Mouse (Mus musculus) spleen, adult 2 months (tissue): ENCODE measurements at regions not wholly inside any gene's neighbourhood (a gene's known extent, or its start where the extent isn't known, plus 50 kb on each side); places are given as distances from the start of the nearest gene placed in this dataset.

Experiments used
- DNase-seq, 2 experiments: peaks; one replicate each; pipeline versions ENCODE4 v3.0.0 to v3.0.0-alpha.2; 2012 to 2021; ENCODE audit warnings: low spot score in 2 of 2, low read depth in 1 of 2
- H3K27ac ChIP-seq: fragments of 200-500 bp; 2 replicates; pipeline ENCODE4 v1.5.1; 2012; ENCODE audit warnings: low read length, inconsistent platforms; ENCODE audit not compliant: insufficient read depth
- H3K27me3 ChIP-seq: fragments of 200-500 bp; 2 replicates; pipeline ENCODE4 v1.6.1; 2012; ENCODE audit warnings: mild to moderate bottlenecking, moderate library complexity, low read length, inconsistent platforms; ENCODE audit not compliant: control insufficient read depth, insufficient read depth
- H3K36me3 ChIP-seq: fragments of 200-500 bp; 2 replicates; pipeline ENCODE4 v1.6.1; 2012; ENCODE audit warnings: mild to moderate bottlenecking, low read length, inconsistent platforms; ENCODE audit not compliant: control insufficient read depth, insufficient read depth
- H3K4me1 ChIP-seq: fragments of 200-500 bp; 2 replicates; pipeline ENCODE4 v1.6.1; 2011; ENCODE audit warnings: inconsistent platforms; ENCODE audit not compliant: control insufficient read depth, insufficient read depth, insufficient read length
- H3K4me3 ChIP-seq: fragments of 200-500 bp; 2 replicates; pipeline ENCODE4 v1.5.1; 2011; ENCODE audit warnings: mild to moderate bottlenecking, inconsistent platforms; ENCODE audit not compliant: insufficient read depth, insufficient read length; ENCODE audit errors: extremely low read depth
- CTCF ChIP-seq: fragments of 200-500 bp; IDR thresholded peaks from 2 replicates; pipeline ENCODE4 v1.5.1; 2011; ENCODE audit warnings: mild to moderate bottlenecking, inconsistent platforms; ENCODE audit not compliant: insufficient read depth, insufficient read length, insufficient replicate concordance; ENCODE audit errors: extremely low read depth
- POLR2A ChIP-seq: fragments of 200-500 bp; IDR thresholded peaks from 2 replicates; pipeline ENCODE4 v1.6.1; 2011; ENCODE audit warnings: low read depth, low read length, inconsistent platforms
- WGBS: fragments of 180-500 bp; shearing (Covaris S2); methylation state at CpG from one replicate; pipeline ENCODE4 v1.1.7; 2018; 5-methylcytosine and 5-hydroxymethylcytosine counted together

GRCm38 (mm10) chrX:99275536-99275935, 139.6 kb downstream of the Efnb1 start:
- no peak for DNase-seq
- WGBS, result 81% methylated on average over 5 of the region's 5 CpGs
- Histone ChIP-seq H3K27me3 (no peaks in the 10 kb centered on the region), H3K4me1 (no peaks in the 10 kb centered on the region), H3K27ac (no peak overlapping the region), H3K36me3 (no peaks in the 10 kb centered on the region), H3K4me3 (no peak overlapping the region)
- TF ChIP-seq CTCF (no peak), POLR2A (no peak)

DNA sequence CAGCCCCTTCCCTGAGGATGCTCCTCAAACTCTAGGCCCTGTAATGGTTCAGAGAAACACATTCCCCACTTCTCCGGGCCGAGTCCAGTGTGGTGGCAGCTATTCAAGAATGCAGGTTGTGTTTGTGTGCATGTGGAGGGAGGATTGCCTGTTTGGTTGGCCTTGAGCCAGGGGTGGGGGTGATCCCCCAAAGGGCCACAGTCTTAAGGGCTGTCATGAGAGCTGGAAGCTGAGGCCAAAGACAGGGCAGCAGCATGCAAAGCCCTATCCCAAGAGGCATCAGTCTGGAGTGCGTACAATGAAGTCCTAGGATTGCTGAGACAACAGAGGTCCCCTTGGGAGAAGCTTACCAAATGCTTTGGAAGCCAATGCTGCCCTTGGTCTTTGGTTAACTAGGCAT, 136.0 kb downstream of the Efnb1 start:
- no peak overlapping the region for H3K4me3 ChIP-seq
- WGBS, result 68% methylated on average over 3 of the region's 3 CpGs

DNA sequence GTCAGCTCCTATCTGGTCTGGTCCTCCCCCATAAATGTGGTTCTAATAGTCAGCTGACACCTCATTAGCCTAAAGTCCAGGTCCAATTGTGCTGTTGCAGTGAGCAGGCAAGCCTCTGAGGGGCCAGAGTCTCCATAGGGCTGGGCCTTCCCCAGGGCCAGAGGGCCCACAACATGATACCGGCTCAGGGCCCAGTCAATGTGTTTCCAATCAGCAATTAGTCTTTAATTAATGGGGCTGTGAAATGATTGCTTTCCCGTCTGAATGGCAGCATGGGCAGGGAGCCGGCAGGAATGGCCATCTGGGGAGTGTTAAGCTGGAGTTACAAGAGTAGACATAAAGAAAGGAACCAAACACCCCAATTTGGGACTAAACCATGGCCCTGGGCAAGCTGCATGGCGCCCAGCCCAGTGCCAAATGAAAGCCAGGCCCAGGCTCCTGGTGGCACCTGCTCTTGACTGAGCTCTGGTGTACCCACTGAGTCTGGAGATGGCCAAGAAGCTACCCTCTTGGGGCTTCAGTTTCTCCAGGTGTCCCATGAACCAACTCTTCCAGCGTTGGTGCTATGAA, 113.2 kb downstream of the Efnb1 start:
- TF ChIP-seq CTCF (no peak), POLR2A (no peak)

More for the DNA sequence above, 136.0 kb downstream of the Efnb1 start:
- TF ChIP-seq POLR2A (no peak), CTCF (no peak)
- no peak for DNase-seq
- Histone ChIP-seq H3K27ac (no peak overlapping the region), H3K36me3 (no peaks in the 10 kb centered on the region), H3K27me3 (no peaks in the 10 kb centered on the region), H3K4me1 (no peaks in the 10 kb centered on the region)

DNA sequence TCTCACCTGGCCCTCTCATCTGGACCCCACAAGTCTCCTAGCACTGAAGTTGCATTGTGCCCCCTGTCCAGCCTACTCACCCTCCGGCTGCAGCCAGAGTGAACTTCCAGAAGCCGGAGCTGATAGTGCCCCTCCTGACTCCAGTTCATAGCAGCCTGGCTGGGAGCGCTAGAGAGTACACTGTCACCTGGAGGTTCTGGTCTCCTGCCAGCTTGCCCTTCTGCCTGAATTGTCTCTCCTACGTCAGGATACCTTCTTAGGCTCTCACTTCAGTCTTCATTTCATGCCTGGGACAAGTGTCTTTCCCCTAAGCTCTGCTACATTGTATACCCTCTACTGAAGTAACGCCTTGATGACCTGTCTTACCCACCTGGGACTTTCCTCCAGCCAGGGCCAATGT, 112.3 kb downstream of the Efnb1 start:
- whole genome bisulfite sequencing, result 93% methylated on average over 5 of the region's 5 CpGs
- H3K27me3 ChIP-seq, result no peaks in the 10 kb centered on the region
- H3K27ac ChIP-seq, result no peak overlapping the region
- H3K36me3 ChIP-seq, result no peaks in the 10 kb centered on the region
- DNase-seq, result no peak
- H3K4me3 ChIP-seq, result no peak overlapping the region
- TF ChIP-seq POLR2A (no peak), CTCF (no peak)
- no peaks in the 10 kb centered on the region for H3K4me1 ChIP-seq

More for the DNA sequence above, 113.2 kb downstream of the Efnb1 start:
- Histone ChIP-seq H3K27me3 (no peaks in the 10 kb centered on the region), H3K4me3 (no peak overlapping the region), H3K4me1 (no peaks in the 10 kb centered on the region), H3K27ac (no peak overlapping the region), H3K36me3 (no peaks in the 10 kb centered on the region)
- 79% methylated on average over 5 of the region's 5 CpGs for WGBS
- DNase-seq, result no peak

GRCm38 (mm10) chrX:99246704-99247103, 110.8 kb downstream of the Efnb1 start:
- H3K36me3 ChIP-seq, result no peaks in the 10 kb centered on the region
- H3K27me3 ChIP-seq, result no peaks in the 10 kb centered on the region
- no peak for DNase-seq
- 75% methylated on average over 2 of the region's 2 CpGs for WGBS
- TF ChIP-seq CTCF (no peak), POLR2A (no peak)
- H3K4me1 ChIP-seq, result no peaks in the 10 kb centered on the region
- H3K27ac ChIP-seq, result no peak overlapping the region
- H3K4me3 ChIP-seq, result no peak overlapping the region

GRCm38 (mm10) chrX:99246051-99246450, 110.1 kb downstream of the Efnb1 start:
- WGBS, result 88% methylated on average over 8 of the region's 8 CpGs
- H3K4me1 ChIP-seq, result no peaks in the 10 kb centered on the region
- no peak overlapping the region for H3K27ac ChIP-seq
- no peak for TF ChIP-seq POLR2A
- TF ChIP-seq CTCF, result no peak
- no peaks in the 10 kb centered on the region for H3K27me3 ChIP-seq
- no peak overlapping the region for H3K4me3 ChIP-seq
- no peak for DNase-seq
- H3K36me3 ChIP-seq, result no peaks in the 10 kb centered on the region

- no peak for DNase-seq
- no peaks in the 10 kb centered on the region for H3K36me3 ChIP-seq
- no peaks in the 10 kb centered on the region for H3K27me3 ChIP-seq
- TF ChIP-seq CTCF, result no peak
- TF ChIP-seq POLR2A, result no peak
- H3K4me1 ChIP-seq, result no peaks in the 10 kb centered on the region
- WGBS, result 91% methylated on average over 3 of the region's 3 CpGs
- H3K4me3 ChIP-seq, result no peak overlapping the region
- no peak overlapping the region for H3K27ac ChIP-seq
These were observed 109.6 kb downstream of the Efnb1 start for GRCm38 (mm10) chrX:99245541-99245940.
